10 mouse cellular contexts compared by ENCODE assay signal in the genomic region with DNA sequence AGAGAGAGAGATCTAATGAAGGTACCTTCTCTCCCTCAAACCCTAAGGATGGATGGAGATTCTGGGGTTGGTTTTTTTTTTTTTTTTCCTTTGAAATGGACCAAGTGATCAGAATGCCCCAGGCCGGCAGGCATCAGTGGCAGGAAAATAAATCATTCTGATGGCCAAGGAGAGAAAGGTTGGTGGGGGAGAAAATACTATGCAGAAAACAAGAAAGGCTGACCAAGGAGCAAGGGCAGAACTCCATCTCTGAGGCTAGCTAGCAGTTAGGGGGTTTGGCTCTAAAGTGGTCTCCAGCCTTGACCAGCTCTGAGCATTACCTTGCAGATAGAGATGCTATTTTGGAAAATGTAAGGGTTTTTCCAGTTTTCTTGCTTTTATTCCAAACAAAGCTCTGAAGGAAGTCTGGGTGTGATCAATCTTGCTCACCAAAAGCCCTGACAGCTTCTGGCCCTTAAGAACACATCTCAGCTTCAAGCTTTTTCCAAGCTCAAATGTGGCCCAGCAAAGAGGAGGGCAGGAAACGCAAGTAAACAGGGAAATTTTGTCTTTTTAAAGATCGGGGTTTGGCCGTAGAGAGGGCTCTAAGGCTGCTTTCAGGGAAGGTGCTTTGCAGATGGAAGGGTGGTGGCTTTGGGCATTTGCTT. TPM values are rescaled to one million over a fixed set of nuclear protein-coding genes. Genes with fewer than 3 reads are reported as not detected.
DNase-seq lines count a peak whose midpoint lies in the region; ATAC-seq and TF ChIP-seq lines count a peak whose summit lies in the region.
"Had no signal": no experiment of that assay in that cellular context is flagged by ENCODE, and none has a peak within 500 bp of the region (broad histone marks: within the 10 kb centered on the region; RNA-seq: fewer than 3 reads in every experiment).

No protein-coding gene starts in this region.

- H3K4me2 ChIP-seq in liver, postnatal 0 days (ENCODE audit: low read depth, low read length), result no peak overlapping the region; the same call in 1 of the 2 replicates

- no peak for TF ChIP-seq EP300 in liver, postnatal 0 days (IDR thresholded peaks at IDR 0.05; ENCODE audit: low read depth)

- 0 out of 2 replicates have a peak overlapping the region, but pooled peaks have one; percentile 3 for H3K4me3 ChIP-seq in embryonic fibroblast, embryonic 13.5 days (ENCODE audit: insufficient read depth, low read length)
- H3K4me3 ChIP-seq in liver, postnatal 0 days (ENCODE audit: low read depth, low read length), result no peak overlapping the region
- H3K4me3 ChIP-seq in left cerebral cortex, adult 2 months, result no peak overlapping the region
- H3K4me3 ChIP-seq in cerebellum, adult 2 months (replicated peaks; ENCODE audit: insufficient read depth, low read depth, low read length), result no peak overlapping the region

- peaks cover 9% of the 10 kb centered on the region for H3K4me1 ChIP-seq in embryonic fibroblast, embryonic 13.5 days (ENCODE audit: control insufficient read depth, insufficient read depth, low read length)
- H3K4me1 ChIP-seq in liver, postnatal 0 days (ENCODE audit: insufficient read depth), result no peaks in the 10 kb centered on the region
- no peaks in the 10 kb centered on the region for H3K4me1 ChIP-seq in cerebellum, adult 2 months (ENCODE audit: control insufficient read depth, insufficient read depth, low read length)

- no peaks in the 10 kb centered on the region for H3K9me3 ChIP-seq in liver, postnatal 0 days (ENCODE audit: low read length)

- DNase-seq in kidney, adult 9 months, result peak; percentile 21
- no peak for DNase-seq in kidney, adult 11 months
- DNase-seq in brain, embryonic 14.5 days (ENCODE audit: low read depth), result peak; percentile 25
- peak; percentile 4 for DNase-seq in liver, postnatal 0 days
- DNase-seq in left cerebral cortex, adult 2 months (ENCODE audit: extremely low spot score in 1 of 2, low spot score in 2 of 2), result no peak
- no peak for DNase-seq in cerebellum, adult 2 months
- DNase-seq in right cerebral cortex, adult 2 months (ENCODE audit: low spot score in 2 of 2), result no peak

- no peak for TF ChIP-seq POLR2A in brain, embryonic 14.5 days (IDR thresholded peaks at IDR 0.05; ENCODE audit: borderline replicate concordance, extremely low read depth, insufficient read depth, insufficient read length, poor library complexity, severe bottlenecking)
- TF ChIP-seq POLR2A in embryonic fibroblast, embryonic 13.5 days (IDR thresholded peaks at IDR 0.05; ENCODE audit: low read depth, low read length), result no peak
- no peak for TF ChIP-seq POLR2A in cerebellum, adult 2 months (IDR thresholded peaks at IDR 0.05; ENCODE audit: borderline replicate concordance, insufficient read depth, low read length)

- TF ChIP-seq CTCF in brain, embryonic 14.5 days (IDR thresholded peaks at IDR 0.05; ENCODE audit: borderline replicate concordance, extremely low read depth, insufficient read depth, insufficient read length), result no peak
- TF ChIP-seq CTCF in embryonic fibroblast, embryonic 13.5 days (IDR thresholded peaks at IDR 0.05; ENCODE audit: borderline replicate concordance, insufficient read depth, low read length), result no peak
- no peak for TF ChIP-seq CTCF in liver, postnatal 0 days (IDR thresholded peaks at IDR 0.05; ENCODE audit: low read depth)
- TF ChIP-seq CTCF in left cerebral cortex, adult 2 months (IDR thresholded peaks at IDR 0.05), result no peak
- no peak for TF ChIP-seq CTCF in cerebellum, adult 2 months (IDR thresholded peaks at IDR 0.05; ENCODE audit: borderline replicate concordance, insufficient read depth, low read depth, low read length)

- peak overlapping the region; percentile 79 for H3K27ac ChIP-seq in embryonic fibroblast, embryonic 13.5 days (ENCODE audit: insufficient read depth, low read length)
- peak overlapping the region; percentile 3; the same call in 1 of the 2 replicates for H3K27ac ChIP-seq in liver, postnatal 0 days (ENCODE audit: low read depth)
- no peak overlapping the region for H3K27ac ChIP-seq in left cerebral cortex, adult 2 months
- no peak overlapping the region for H3K27ac ChIP-seq in cerebellum, adult 2 months (ENCODE audit: insufficient read depth, low read length)

- WGBS in liver, postnatal 0 days (ENCODE audit: insufficient replicate concordance), result 23% methylated on average over 4 of the region's 4 CpGs
- WGBS in cerebellum, adult 2 months, result 7% methylated on average over 4 of the region's 4 CpGs

- peaks cover 96% of the 10 kb centered on the region for H3K27me3 ChIP-seq in liver, postnatal 0 days (ENCODE audit: insufficient read depth, low read length)
- H3K27me3 ChIP-seq in cerebellum, adult 2 months (ENCODE audit: control insufficient read depth, insufficient read depth, low read length), result peaks cover 18% of the 10 kb centered on the region; the same call in 1 of the 2 replicates

- no peak for ATAC-seq in liver, postnatal 0 days

- intact Hi-C loops in left cerebral cortex, adult 2 months (cut with DNase I), result loop anchor here (5.0 kb wide), 1 partner anchor 989 kb away; no protein-coding TSS in a partner anchor

- H3K9ac ChIP-seq in liver, postnatal 0 days (replicated peaks), result no peak overlapping the region

- H3K36me3 ChIP-seq in liver, postnatal 0 days (replicated peaks; ENCODE audit: insufficient read depth, low read length), result no peaks in the 10 kb centered on the region

RNA-seq across cellular contexts. Expression of a gene that starts 1.9 kb away (rescaled TPM):
- 3.2 and 14.2 TPM in 2 replicates for polyA plus RNA-seq in brain, embryonic 14.5 days (2012; rRNA removed)
- polyA plus RNA-seq in embryonic fibroblast, embryonic 13.5 days (2011; ENCODE audit: insufficient read length, low read depth, missing spikeins), result 4.3 and 4.8 TPM in 2 replicates
- polyA plus RNA-seq in liver, postnatal 0 days (2015; fragmentation: Nextera tagmentation; extraction: Ambion mirVana), result 0.39 and 0.63 TPM in 2 replicates
- not detected for total RNA-seq in left cerebral cortex, adult 2 months (2021)
- 1.8 and 2.8 TPM in 2 replicates for polyA plus RNA-seq in cerebellum, adult 2 months (2012; rRNA removed)
- total RNA-seq: granulocyte monocyte progenitor cell, adult 5-6 weeks had no signal

RNA-seq across cellular contexts. Expression of a gene that starts 8.4 kb away (rescaled TPM):
- 0.39 and 1.2 TPM in 2 replicates for polyA plus RNA-seq in brain, embryonic 14.5 days (2012; rRNA removed)
- 2.4 and 3.0 TPM in 2 replicates for polyA plus RNA-seq in embryonic fibroblast, embryonic 13.5 days (2011; ENCODE audit: insufficient read length, low read depth, missing spikeins)
- polyA plus RNA-seq in liver, postnatal 0 days (2015; fragmentation: Nextera tagmentation; extraction: Ambion mirVana), result 0.11 and 0.16 TPM in 2 replicates
- total RNA-seq in left cerebral cortex, adult 2 months (2021), result not detected
- polyA plus RNA-seq in cerebellum, adult 2 months (2012; rRNA removed), result 0.65 and 0.80 TPM in 2 replicates
- total RNA-seq: megakaryocyte-erythroid progenitor cell, adult 5-6 weeks had no signal

RNA-seq across cellular contexts. Expression of a gene that starts 10.7 kb away (rescaled TPM):
- 0.10 and 0.67 TPM in 2 replicates for polyA plus RNA-seq in brain, embryonic 14.5 days (2012; rRNA removed)
- 0.23 TPM in 1 of 2 replicates, not detected in the other for polyA plus RNA-seq in embryonic fibroblast, embryonic 13.5 days (2011; ENCODE audit: insufficient read length, low read depth, missing spikeins)
- polyA plus RNA-seq in liver, postnatal 0 days (2015; fragmentation: Nextera tagmentation; extraction: Ambion mirVana), result not detected in 2 replicates
- total RNA-seq in left cerebral cortex, adult 2 months (2021), result not detected
- polyA plus RNA-seq in cerebellum, adult 2 months (2012; rRNA removed), result 0.16 and 0.18 TPM in 2 replicates
- total RNA-seq: granulocyte monocyte progenitor cell, adult 5-6 weeks; megakaryocyte-erythroid progenitor cell, adult 5-6 weeks had no signal

RNA-seq across cellular contexts. Expression of a gene that starts 25.0 kb away (rescaled TPM):
- 1.9 and 16.4 TPM in 2 replicates for polyA plus RNA-seq in brain, embryonic 14.5 days (2012; rRNA removed)
- 3.0 and 4.2 TPM in 2 replicates for polyA plus RNA-seq in embryonic fibroblast, embryonic 13.5 days (2011; ENCODE audit: insufficient read length, low read depth, missing spikeins)
- polyA plus RNA-seq in liver, postnatal 0 days (2015; fragmentation: Nextera tagmentation; extraction: Ambion mirVana), result 0.13 and 0.30 TPM in 2 replicates
- not detected for total RNA-seq in left cerebral cortex, adult 2 months (2021)
- polyA plus RNA-seq in cerebellum, adult 2 months (2012; rRNA removed), result 4.1 and 5.1 TPM in 2 replicates

RNA-seq across cellular contexts. Expression of a gene that starts 37.8 kb away (rescaled TPM):
- 5.0 and 47.1 TPM in 2 replicates for polyA plus RNA-seq in brain, embryonic 14.5 days (2012; rRNA removed)
- polyA plus RNA-seq in embryonic fibroblast, embryonic 13.5 days (2011; ENCODE audit: insufficient read length, low read depth, missing spikeins), result 11.9 and 18.6 TPM in 2 replicates
- polyA plus RNA-seq in liver, postnatal 0 days (2015; fragmentation: Nextera tagmentation; extraction: Ambion mirVana), result 0.58 and 0.73 TPM in 2 replicates
- total RNA-seq in left cerebral cortex, adult 2 months (2021), result not detected
- polyA plus RNA-seq in cerebellum, adult 2 months (2012; rRNA removed), result 4.6 and 6.0 TPM in 2 replicates

Comparison
In these comparisons a context has a peak if more than half of its experiments do, and no peak if none do; other contexts are left out.
1. DNase-seq: peak in kidney, adult 9 months (single experiment), brain, embryonic 14.5 days (single experiment) and liver, postnatal 0 days (single experiment); none in kidney, adult 11 months (single experiment), left cerebral cortex, adult 2 months (0 of 2), cerebellum, adult 2 months (0 of 2) and right cerebral cortex, adult 2 months (0 of 2).
2. H3K27ac ChIP-seq: peak in embryonic fibroblast, embryonic 13.5 days (single experiment) and liver, postnatal 0 days (single experiment); none in left cerebral cortex, adult 2 months (single experiment) and cerebellum, adult 2 months (single experiment).